Mouse (Mus musculus) neural tube, embryonic 14.5 days (tissue): ENCODE data around the gene Cfap299. TPM values are rescaled to one million over a fixed set of nuclear protein-coding genes. Genes with fewer than 3 reads are reported as not detected.

Experiments
- ATAC-seq: fragments of 200-750 bp; cut with Nextera tagmentation; 2 replicates; pipeline ENCODE4 v1.8.0; 2017; ENCODE audit warnings: low read depth, mild to moderate bottlenecking, moderate TSS enrichment, moderate library complexity
- H3K27ac ChIP-seq: fragments of 300-500 bp; sonication (generic); 2 replicates; pipeline ENCODE4 v1.5.1; 2014; ENCODE audit warnings: low read depth, mild to moderate bottlenecking, control low read depth, low read length, moderate library complexity, mixed read lengths
- H3K27me3 ChIP-seq: fragments of 300-500 bp; sonication (generic); 2 replicates; pipeline ENCODE4 v1.6.1; 2014; ENCODE audit warnings: low read length; ENCODE audit not compliant: control insufficient read depth, insufficient read depth
- H3K36me3 ChIP-seq: fragments of 300-500 bp; sonication (generic); 2 replicates; pipeline ENCODE4 v1.6.1; 2014; ENCODE audit warnings: low read length, mixed read lengths; ENCODE audit not compliant: control insufficient read depth, insufficient read depth
- H3K4me1 ChIP-seq: fragments of 300-500 bp; sonication (generic); 2 replicates; pipeline ENCODE4 v1.6.1; 2014; ENCODE audit warnings: low read length; ENCODE audit not compliant: control insufficient read depth, insufficient read depth
- H3K4me2 ChIP-seq: fragments of 300-500 bp; sonication (generic); 2 replicates; pipeline ENCODE4 v1.6.1; 2014; ENCODE audit warnings: mild to moderate bottlenecking, low read depth, low read length, control low read depth
- H3K4me3 ChIP-seq: fragments of 300-500 bp; sonication (generic); 2 replicates; pipeline ENCODE4 v1.5.1; 2014; ENCODE audit warnings: low read depth, low read length, control low read depth, mixed read lengths
- H3K9ac ChIP-seq: fragments of 300-500 bp; sonication (generic); replicated peaks from 2 replicates; pipeline ENCODE4 v1.6.1; 2014; ENCODE audit warnings: low read depth, mild to moderate bottlenecking, control low read depth, low read length, mixed read lengths
- H3K9me3 ChIP-seq: fragments of 300-500 bp; sonication (generic); 2 replicates; pipeline ENCODE4 v1.6.1; 2016; ENCODE audit warnings: low read length; ENCODE audit not compliant: control insufficient read depth
- WGBS: fragments of 180-500 bp; shearing (Covaris S2); extraction: QIAGEN DNeasy Blood & Tissue Kit; methylation state at CpG from one replicate; pipeline ENCODE4 v1.1.7; 2014; 5-methylcytosine and 5-hydroxymethylcytosine counted together
- polyA plus RNA-seq: library from polyadenylated mRNA; unstranded; fragments of >200 nt; fragmentation: Nextera tagmentation; extraction: Ambion mirVana; gene quantifications from 2 replicates; pipeline ENCODE4 v1.2.1, GENCODE M21; 2014

The Cfap299 gene
- polyA plus RNA-seq, 1 experiment from 2014 or later = 1.8 TPM

DNA sequence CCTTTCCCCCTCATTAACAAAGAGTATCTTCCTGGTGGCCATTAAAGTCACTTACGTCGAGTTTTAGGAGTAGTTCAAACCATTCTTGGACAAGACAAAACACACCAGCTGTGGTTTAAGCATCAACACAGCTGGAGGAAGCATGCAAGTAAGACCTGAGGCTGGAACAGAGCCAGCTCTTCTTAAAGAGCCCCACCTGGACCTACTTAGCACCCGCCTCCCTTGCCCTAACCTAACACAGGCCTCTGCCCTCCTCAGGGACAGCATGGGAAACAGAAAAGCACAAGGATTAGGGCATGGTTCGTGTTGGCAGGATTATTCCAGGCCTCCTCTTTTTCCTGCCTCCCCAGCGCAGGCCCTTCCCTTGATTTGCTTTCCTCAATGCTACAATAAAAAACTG lies 374.9 kb downstream of the Cfap299 start:
- 67% methylated on average over 5 of the region's 5 CpGs for WGBS
- ATAC-seq = no peak

DNA sequence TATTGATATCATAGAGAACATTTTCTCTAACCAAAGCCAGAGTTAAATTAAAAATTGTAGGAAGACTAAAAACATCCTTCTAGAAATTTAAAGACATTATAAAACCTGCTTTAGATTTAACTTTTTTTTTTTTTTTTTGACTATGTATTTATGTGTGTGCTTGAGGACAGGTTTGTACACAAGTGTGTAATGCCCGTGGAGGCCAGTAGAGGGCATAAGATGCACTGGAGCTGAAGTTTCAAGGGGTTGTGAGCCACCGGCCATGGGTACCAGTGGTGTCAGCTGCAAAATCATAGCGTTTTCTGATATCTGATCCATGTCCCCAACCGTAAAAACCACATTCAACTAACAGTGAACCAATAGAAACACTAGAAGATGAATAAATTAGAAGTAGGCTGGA lies 377.5 kb downstream of the Cfap299 start:
- no peaks in the 10 kb centered on the region for H3K9me3 ChIP-seq
- H3K36me3 ChIP-seq = no peaks in the 10 kb centered on the region
- no peak overlapping the region for H3K9ac ChIP-seq
- no peak overlapping the region for H3K4me2 ChIP-seq
- no peak for ATAC-seq
- no peaks in the 10 kb centered on the region for H3K27me3 ChIP-seq
- H3K4me3 ChIP-seq = no peak overlapping the region
- H3K27ac ChIP-seq = no peak overlapping the region
- no peaks in the 10 kb centered on the region for H3K4me1 ChIP-seq
- WGBS = 78% methylated on average over 4 of the region's 4 CpGs

More for the DNA sequence above, 374.9 kb downstream of the Cfap299 start:
- H3K27ac ChIP-seq = no peak overlapping the region
- no peak overlapping the region for H3K4me3 ChIP-seq
- H3K4me1 ChIP-seq = no peaks in the 10 kb centered on the region
- H3K36me3 ChIP-seq = no peaks in the 10 kb centered on the region
- H3K27me3 ChIP-seq = no peaks in the 10 kb centered on the region
- H3K4me2 ChIP-seq = no peak overlapping the region
- H3K9me3 ChIP-seq = no peaks in the 10 kb centered on the region
- H3K9ac ChIP-seq = no peak overlapping the region

DNA sequence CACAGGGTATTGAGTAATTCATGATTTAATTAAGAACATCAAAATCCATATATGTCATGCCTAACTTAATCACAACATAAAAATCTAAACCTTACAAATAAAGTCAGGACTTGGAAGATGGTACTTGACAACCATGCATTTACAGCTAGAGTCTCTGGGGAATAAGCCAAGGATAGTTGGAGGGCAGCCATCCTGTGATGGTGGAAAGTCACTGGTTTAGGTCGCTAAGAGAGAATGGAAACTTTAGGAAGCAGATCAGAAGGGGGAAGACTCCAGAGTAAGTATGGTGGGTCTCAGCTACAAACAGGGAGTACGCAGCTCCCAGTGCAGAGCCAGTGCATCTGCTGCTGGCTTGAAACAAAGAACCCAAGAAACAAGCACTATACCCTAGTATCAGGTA lies 386.3 kb downstream of the Cfap299 start:
- Histone ChIP-seq H3K9me3 (no peaks in the 10 kb centered on the region), H3K27ac (no peak overlapping the region), H3K36me3 (no peaks in the 10 kb centered on the region), H3K4me3 (no peak overlapping the region), H3K9ac (no peak overlapping the region), H3K4me2 (no peak overlapping the region), H3K4me1 (no peaks in the 10 kb centered on the region), H3K27me3 (no peaks in the 10 kb centered on the region)
- ATAC-seq = no peak
- 88% methylated on average over 2 of the region's 2 CpGs for WGBS

DNA sequence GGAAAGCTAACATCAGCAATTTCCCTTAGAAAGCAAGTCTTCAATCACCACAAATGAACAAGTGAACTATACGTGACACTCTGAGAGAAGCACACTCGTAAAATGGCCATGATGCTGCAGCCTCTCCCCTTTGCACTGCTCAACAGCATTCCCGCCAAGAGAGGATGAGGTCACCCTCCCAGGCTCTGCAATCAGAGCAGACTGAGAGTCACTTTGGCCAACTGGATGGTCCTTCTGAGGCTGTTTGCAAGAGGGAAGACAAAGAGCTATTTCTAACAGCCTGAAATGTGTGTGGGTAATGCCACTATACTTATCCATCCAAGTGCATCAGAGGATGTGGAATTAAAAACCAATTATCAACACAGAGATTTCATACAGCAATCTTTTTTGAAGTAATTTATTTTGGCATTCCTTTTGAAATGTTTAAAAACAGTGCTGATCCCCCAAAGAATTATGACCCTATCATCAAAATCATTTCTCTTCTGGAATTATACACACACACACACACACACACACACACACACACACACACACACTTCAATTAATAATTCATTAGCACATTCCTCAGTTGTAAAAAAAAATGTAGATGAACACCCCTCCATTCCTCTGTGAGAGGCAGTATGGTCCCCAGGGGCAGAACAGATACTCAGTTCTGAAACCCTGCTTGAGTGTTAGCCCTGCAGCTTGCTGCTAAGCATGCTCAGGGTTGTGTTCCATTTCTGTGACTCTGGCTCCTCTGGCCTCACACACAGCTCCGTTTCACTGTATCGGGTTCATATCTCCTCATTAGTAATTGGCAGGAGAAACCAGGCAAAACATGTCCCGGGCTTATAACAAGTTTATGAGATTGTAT lies 403.3 kb downstream of the Cfap299 start:
- 48% methylated on average over 6 of the region's 6 CpGs for WGBS

DNA sequence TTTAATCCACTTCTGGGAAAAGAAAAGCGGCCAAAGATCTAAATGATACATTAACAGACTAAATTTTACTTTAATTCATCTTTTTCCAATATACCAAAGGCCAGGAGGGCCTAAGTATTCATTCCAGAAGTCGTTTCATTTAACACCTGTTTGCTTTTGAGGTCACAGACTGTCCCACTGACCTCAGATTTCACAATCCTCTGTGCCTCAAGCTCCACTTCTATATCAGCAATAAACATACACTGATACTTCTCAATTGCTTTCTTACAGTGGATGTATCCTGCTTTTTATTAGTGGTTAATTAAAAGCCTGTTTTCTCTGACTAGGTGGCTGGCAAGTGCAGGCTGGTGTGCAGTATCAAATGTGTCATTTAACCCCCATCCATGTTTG lies 403.9 kb downstream of the Cfap299 start:
- Histone ChIP-seq H3K9me3 (no peaks in the 10 kb centered on the region), H3K4me2 (no peak overlapping the region), H3K27ac (no peak overlapping the region), H3K27me3 (no peaks in the 10 kb centered on the region), H3K4me3 (no peak overlapping the region), H3K9ac (no peak overlapping the region), H3K36me3 (no peaks in the 10 kb centered on the region), H3K4me1 (no peaks in the 10 kb centered on the region)
- no peak for ATAC-seq
- 69% methylated on average over 2 of the region's 2 CpGs for WGBS

More for the DNA sequence above, 403.3 kb downstream of the Cfap299 start:
- Histone ChIP-seq H3K27ac (no peak overlapping the region), H3K4me1 (no peaks in the 10 kb centered on the region), H3K9ac (no peak overlapping the region), H3K36me3 (no peaks in the 10 kb centered on the region), H3K27me3 (no peaks in the 10 kb centered on the region), H3K4me3 (no peak overlapping the region), H3K9me3 (no peaks in the 10 kb centered on the region), H3K4me2 (no peak overlapping the region)
- ATAC-seq = peak; percentile 31; the same call in 1 of the 2 replicates

DNA sequence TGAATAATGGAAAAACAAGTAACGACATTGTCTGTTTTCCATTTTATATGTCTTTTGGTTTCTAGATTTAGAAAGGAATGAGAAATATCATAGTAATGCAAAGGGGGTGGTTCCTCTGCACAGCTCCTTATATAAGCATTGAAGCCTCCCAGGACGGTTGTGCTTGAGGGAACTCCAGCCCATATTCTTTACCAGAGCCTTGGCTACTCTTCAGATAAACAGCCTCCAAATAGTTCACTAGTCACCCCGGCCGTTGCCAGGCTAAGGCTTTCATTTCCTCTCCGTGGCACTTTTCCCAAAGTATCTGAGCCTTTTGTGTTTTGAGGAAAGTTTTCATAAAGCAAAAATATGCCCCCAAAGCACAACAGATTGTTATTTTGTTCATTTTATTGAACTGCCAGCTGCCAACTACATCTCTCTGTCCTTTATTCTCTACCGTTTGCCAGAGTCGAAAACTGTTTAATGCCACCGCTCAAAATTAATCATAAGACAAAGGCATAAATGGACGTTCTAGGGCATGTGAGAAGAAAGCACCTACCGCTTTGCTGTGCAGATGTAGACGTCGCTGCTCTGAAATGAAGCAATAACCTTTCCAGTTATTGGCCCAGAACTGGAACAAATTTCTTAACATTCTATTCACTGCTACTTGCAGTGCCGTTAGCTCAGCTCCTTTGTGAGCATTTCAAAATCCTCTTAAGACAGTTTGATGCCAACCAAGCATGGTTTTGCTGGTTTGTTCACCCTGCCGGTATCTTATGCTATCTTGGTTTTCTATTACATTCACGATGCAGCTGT lies 433.0 kb downstream of the Cfap299 start:
- Histone ChIP-seq H3K27me3 (no peaks in the 10 kb centered on the region), H3K9ac (no peak overlapping the region), H3K4me1 (no peaks in the 10 kb centered on the region), H3K4me2 (no peak overlapping the region), H3K9me3 (no peaks in the 10 kb centered on the region), H3K4me3 (no peak overlapping the region), H3K36me3 (no peaks in the 10 kb centered on the region), H3K27ac (no peak overlapping the region)
- ATAC-seq = no peak
- 73% methylated on average over 15 of the region's 15 CpGs for WGBS

DNA sequence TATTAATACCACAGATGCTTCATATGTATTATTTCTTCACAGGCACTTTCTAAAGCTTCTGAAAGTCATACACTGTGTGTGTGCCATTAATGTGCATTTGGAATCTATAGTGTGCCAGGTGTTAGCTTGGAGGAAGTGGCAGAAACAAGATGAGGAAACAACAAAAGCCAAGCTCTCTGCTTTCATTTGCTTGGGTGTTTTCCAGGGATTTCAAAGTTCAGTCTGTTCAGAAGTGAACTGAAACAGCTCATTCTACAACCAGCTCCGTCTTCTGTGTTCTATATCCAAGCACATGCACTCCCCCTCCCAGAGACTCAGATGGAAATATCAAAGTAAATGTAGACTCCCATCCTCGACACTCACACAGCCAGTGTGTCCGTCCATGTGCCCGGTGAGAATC lies 449.5 kb downstream of the Cfap299 start:
- no peaks in the 10 kb centered on the region for H3K36me3 ChIP-seq
- no peaks in the 10 kb centered on the region for H3K4me1 ChIP-seq
- 96% methylated on average over 4 of the region's 4 CpGs for WGBS
- no peak overlapping the region for H3K27ac ChIP-seq
- ATAC-seq = no peak
- no peaks in the 10 kb centered on the region for H3K9me3 ChIP-seq
- no peak overlapping the region for H3K9ac ChIP-seq
- H3K4me3 ChIP-seq = no peak overlapping the region
- H3K27me3 ChIP-seq = no peaks in the 10 kb centered on the region
- no peak overlapping the region for H3K4me2 ChIP-seq

DNA sequence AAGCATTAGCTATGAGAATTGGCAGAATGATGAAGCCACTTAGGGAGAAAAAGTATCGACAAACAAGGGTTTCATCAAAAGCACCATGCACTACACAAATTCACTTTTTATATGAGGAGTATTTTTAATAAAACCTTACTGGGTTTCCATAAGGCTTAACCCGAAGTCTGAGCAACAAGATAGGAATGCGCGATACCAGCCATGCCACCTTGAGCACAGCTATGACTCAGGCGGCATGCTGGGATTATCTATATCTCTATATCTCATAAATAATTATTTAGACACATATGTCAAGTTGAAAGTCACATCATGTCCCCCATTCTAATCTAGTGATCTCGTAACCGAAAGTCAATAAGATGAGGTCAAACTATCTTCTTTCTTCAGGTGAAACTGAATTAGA lies 453.0 kb downstream of the Cfap299 start:
- Histone ChIP-seq H3K27me3 (no peaks in the 10 kb centered on the region), H3K9ac (no peak overlapping the region), H3K4me2 (no peak overlapping the region), H3K9me3 (no peaks in the 10 kb centered on the region), H3K27ac (no peak overlapping the region), H3K36me3 (no peaks in the 10 kb centered on the region), H3K4me3 (no peak overlapping the region), H3K4me1 (no peaks in the 10 kb centered on the region)
- WGBS = 97% methylated on average over 7 of the region's 7 CpGs
- ATAC-seq = no peak

DNA sequence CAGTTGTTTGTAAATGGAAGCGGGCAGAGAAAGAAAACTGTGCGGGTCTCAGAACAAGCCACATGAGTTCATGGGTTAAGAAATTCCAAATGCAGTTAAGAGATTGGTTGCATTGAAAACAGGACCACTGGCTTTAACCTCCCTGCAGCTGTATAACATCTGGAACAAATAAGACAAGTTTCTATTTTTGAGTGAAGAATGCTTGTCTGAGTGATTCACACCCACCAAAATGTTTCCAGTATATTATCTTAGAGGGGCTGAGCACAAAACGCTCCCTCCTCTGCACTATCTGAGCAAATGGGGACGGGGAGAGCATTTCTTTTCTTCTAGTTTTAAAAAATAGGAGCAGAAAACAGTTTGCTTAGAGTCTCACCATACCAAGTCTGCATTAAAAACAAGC lies 458.6 kb downstream of the Cfap299 start:
- no peak for ATAC-seq
- Histone ChIP-seq H3K9me3 (no peaks in the 10 kb centered on the region), H3K4me1 (no peaks in the 10 kb centered on the region), H3K27ac (no peak overlapping the region), H3K4me3 (no peak overlapping the region), H3K9ac (no peak overlapping the region), H3K36me3 (no peaks in the 10 kb centered on the region), H3K4me2 (no peak overlapping the region), H3K27me3 (no peaks in the 10 kb centered on the region)
- WGBS = 82% methylated on average over 4 of the region's 4 CpGs
